Mouse (Mus musculus): ENCODE measurements around the gene E130308A19Rik. TPM values are rescaled to one million over a fixed set of nuclear protein-coding genes. Genes with fewer than 3 reads are reported as not detected.

Gene E130308A19Rik
- polyA plus RNA-seq, 1 experiment from 2014 or later: 60.5 TPM

GRCm38 (mm10) chr4:59669131-59669530 lies 43.1 kb downstream of the E130308A19Rik start:
- Histone ChIP-seq H3K4me3 (no peak overlapping the region), H3K9ac (replicated peaks) (no peak overlapping the region), H3K27ac (replicated peaks) (no peak overlapping the region), H3K4me2 (replicated peaks) (no peak overlapping the region), H3K9me3 (no peaks in the 10 kb centered on the region), H3K4me1 (peaks cover 8% of the 10 kb centered on the region; the same call in 1 of the 2 replicates), H3K27me3 (no peaks in the 10 kb centered on the region), H3K36me3 (no peaks in the 10 kb centered on the region)
- WGBS: 93% methylated on average over 1 of the region's 1 CpGs
- ATAC-seq (ENCODE audit: low FRiP score, low read depth): no peak

- Histone ChIP-seq H3K27ac (replicated peaks) (no peak overlapping the region), H3K9me3 (no peaks in the 10 kb centered on the region), H3K27me3 (no peaks in the 10 kb centered on the region), H3K4me2 (replicated peaks) (no peak overlapping the region), H3K9ac (replicated peaks) (no peak overlapping the region), H3K4me1 (peaks cover 11% of the 10 kb centered on the region), H3K36me3 (no peaks in the 10 kb centered on the region), H3K4me3 (no peak overlapping the region)
- WGBS: 88% methylated on average over 2 of the region's 2 CpGs
- ATAC-seq (ENCODE audit: low FRiP score, low read depth): no peak
Observed at GRCm38 (mm10) chr4:59670015-59670414, 44.0 kb downstream of the E130308A19Rik start.

- Histone ChIP-seq H3K27ac (replicated peaks) (no peak overlapping the region), H3K9me3 (no peaks in the 10 kb centered on the region), H3K27me3 (no peaks in the 10 kb centered on the region), H3K36me3 (no peaks in the 10 kb centered on the region), H3K9ac (replicated peaks) (no peak overlapping the region), H3K4me1 (peaks cover 5% of the 10 kb centered on the region), H3K4me3 (no peak overlapping the region), H3K4me2 (replicated peaks) (no peak overlapping the region)
- WGBS: 86% methylated on average over 2 of the region's 2 CpGs
- ATAC-seq (ENCODE audit: low FRiP score, low read depth): 0 out of 2 replicates have a peak, but pooled peaks have one; percentile 9
Observed at GRCm38 (mm10) chr4:59673423-59674117, 47.6 kb downstream of the E130308A19Rik start.

GRCm38 (mm10) chr4:59674929-59675679 lies 49.1 kb downstream of the E130308A19Rik start:
- peaks cover 5% of the 10 kb centered on the region for H3K4me1 ChIP-seq
- no peaks in the 10 kb centered on the region for H3K36me3 ChIP-seq
- no peak overlapping the region for H3K4me3 ChIP-seq
- no peak for ATAC-seq (ENCODE audit: low FRiP score, low read depth)
- no peaks in the 10 kb centered on the region for H3K27me3 ChIP-seq
- no peak overlapping the region for H3K9ac ChIP-seq (replicated peaks)
- no peaks in the 10 kb centered on the region for H3K9me3 ChIP-seq
- WGBS: 79% methylated on average over 8 of the region's 8 CpGs
- H3K4me2 ChIP-seq (replicated peaks): no peak overlapping the region
- H3K27ac ChIP-seq (replicated peaks): peak overlapping the region; percentile 61

- ATAC-seq (ENCODE audit: low FRiP score, low read depth): no peak
- Histone ChIP-seq H3K9ac (replicated peaks) (no peak overlapping the region), H3K4me1 (peaks cover 10% of the 10 kb centered on the region), H3K36me3 (no peaks in the 10 kb centered on the region), H3K27me3 (no peaks in the 10 kb centered on the region), H3K9me3 (no peaks in the 10 kb centered on the region), H3K4me3 (no peak overlapping the region), H3K4me2 (replicated peaks) (no peak overlapping the region), H3K27ac (replicated peaks) (0 out of 2 replicates have a peak overlapping the region, but pooled peaks have one; percentile 35)
- WGBS: 53% methylated on average over 3 of the region's 3 CpGs
Observed at GRCm38 (mm10) chr4:59675699-59676098, 49.7 kb downstream of the E130308A19Rik start.

GRCm38 (mm10) chr4:59681383-59681782 lies 55.4 kb downstream of the E130308A19Rik start:
- peaks cover 16% of the 10 kb centered on the region; the same call in 1 of the 2 replicates for H3K4me1 ChIP-seq
- no peak overlapping the region for H3K27ac ChIP-seq (replicated peaks)
- H3K9me3 ChIP-seq: no peaks in the 10 kb centered on the region
- 94% methylated on average over 1 of the region's 1 CpGs for WGBS
- H3K4me2 ChIP-seq (replicated peaks): no peak overlapping the region
- no peak overlapping the region for H3K4me3 ChIP-seq
- no peak for ATAC-seq (ENCODE audit: low FRiP score, low read depth)
- no peak overlapping the region for H3K9ac ChIP-seq (replicated peaks)
- no peaks in the 10 kb centered on the region for H3K36me3 ChIP-seq
- H3K27me3 ChIP-seq: no peaks in the 10 kb centered on the region

- no peak for ATAC-seq (ENCODE audit: low FRiP score, low read depth)
- H3K36me3 ChIP-seq: no peaks in the 10 kb centered on the region
- H3K27ac ChIP-seq (replicated peaks): no peak overlapping the region
- H3K27me3 ChIP-seq: no peaks in the 10 kb centered on the region
- H3K9me3 ChIP-seq: no peaks in the 10 kb centered on the region
- H3K4me1 ChIP-seq: peaks cover 16% of the 10 kb centered on the region; the same call in 1 of the 2 replicates
- H3K4me3 ChIP-seq: no peak overlapping the region
- 83% methylated on average over 3 of the region's 3 CpGs for WGBS
- H3K9ac ChIP-seq (replicated peaks): no peak overlapping the region
- H3K4me2 ChIP-seq (replicated peaks): no peak overlapping the region
Observed at GRCm38 (mm10) chr4:59682491-59682890, 56.5 kb downstream of the E130308A19Rik start.

GRCm38 (mm10) chr4:59682950-59683349 lies 56.9 kb downstream of the E130308A19Rik start:
- WGBS: 83% methylated on average over 10 of the region's 10 CpGs

GRCm38 (mm10) chr4:59684306-59684705 lies 58.3 kb downstream of the E130308A19Rik start:
- 83% methylated on average over 4 of the region's 4 CpGs for WGBS
- Histone ChIP-seq H3K9me3 (no peaks in the 10 kb centered on the region), H3K4me1 (peaks cover 17% of the 10 kb centered on the region), H3K9ac (replicated peaks) (no peak overlapping the region), H3K27ac (replicated peaks) (no peak overlapping the region), H3K27me3 (no peaks in the 10 kb centered on the region), H3K4me2 (replicated peaks) (no peak overlapping the region), H3K36me3 (no peaks in the 10 kb centered on the region), H3K4me3 (no peak overlapping the region)
- ATAC-seq (ENCODE audit: low FRiP score, low read depth): no peak

More at GRCm38 (mm10) chr4:59682950-59683349, 56.9 kb downstream of the E130308A19Rik start:
- no peak overlapping the region for H3K27ac ChIP-seq (replicated peaks)
- no peaks in the 10 kb centered on the region for H3K9me3 ChIP-seq
- ATAC-seq (ENCODE audit: low FRiP score, low read depth): no peak
- no peak overlapping the region for H3K4me3 ChIP-seq
- no peak overlapping the region for H3K4me2 ChIP-seq (replicated peaks)
- H3K4me1 ChIP-seq: peaks cover 16% of the 10 kb centered on the region; the same call in 1 of the 2 replicates
- H3K36me3 ChIP-seq: no peaks in the 10 kb centered on the region
- no peaks in the 10 kb centered on the region for H3K27me3 ChIP-seq
- H3K9ac ChIP-seq (replicated peaks): no peak overlapping the region

- no peak for ATAC-seq (ENCODE audit: low FRiP score, low read depth)
- 71% methylated on average over 4 of the region's 4 CpGs for WGBS
Observed at GRCm38 (mm10) chr4:59686716-59687115, 60.7 kb downstream of the E130308A19Rik start.

GRCm38 (mm10) chr4:59689055-59689454 lies 63.0 kb downstream of the E130308A19Rik start:
- H3K36me3 ChIP-seq: peaks cover 6% of the 10 kb centered on the region; the same call in 1 of the 2 replicates
- no peak overlapping the region for H3K4me3 ChIP-seq
- H3K27me3 ChIP-seq: no peaks in the 10 kb centered on the region
- WGBS: 88% methylated on average over 4 of the region's 4 CpGs
- H3K9ac ChIP-seq (replicated peaks): no peak overlapping the region
- no peak for ATAC-seq (ENCODE audit: low FRiP score, low read depth)
- no peaks in the 10 kb centered on the region for H3K9me3 ChIP-seq
- peaks cover 12% of the 10 kb centered on the region; the same call in 1 of the 2 replicates for H3K4me1 ChIP-seq
- H3K4me2 ChIP-seq (replicated peaks): no peak overlapping the region
- no peak overlapping the region for H3K27ac ChIP-seq (replicated peaks)

More at GRCm38 (mm10) chr4:59686716-59687115, 60.7 kb downstream of the E130308A19Rik start:
- Histone ChIP-seq H3K4me3 (no peak overlapping the region), H3K9me3 (no peaks in the 10 kb centered on the region), H3K4me2 (replicated peaks) (no peak overlapping the region), H3K36me3 (peaks cover 6% of the 10 kb centered on the region; the same call in 1 of the 2 replicates), H3K27ac (replicated peaks) (no peak overlapping the region), H3K27me3 (no peaks in the 10 kb centered on the region), H3K9ac (replicated peaks) (no peak overlapping the region), H3K4me1 (peaks cover 17% of the 10 kb centered on the region)

GRCm38 (mm10) chr4:59690145-59690544 lies 64.1 kb downstream of the E130308A19Rik start:
- ATAC-seq (ENCODE audit: low FRiP score, low read depth): no peak
- Histone ChIP-seq H3K9me3 (no peaks in the 10 kb centered on the region), H3K36me3 (peaks cover 6% of the 10 kb centered on the region; the same call in 1 of the 2 replicates), H3K4me2 (replicated peaks) (no peak overlapping the region), H3K9ac (replicated peaks) (no peak overlapping the region), H3K27ac (replicated peaks) (no peak overlapping the region), H3K4me3 (no peak overlapping the region), H3K4me1 (peaks cover 8% of the 10 kb centered on the region; the same call in 1 of the 2 replicates), H3K27me3 (no peaks in the 10 kb centered on the region)
- WGBS: 39% methylated on average over 4 of the region's 4 CpGs

All from midbrain, embryonic 12.5 days (tissue).